Mouse (Mus musculus): Measurements from ENCODE around the gene Gm13287. TPM values are rescaled to one million over a fixed set of nuclear protein-coding genes. Genes with fewer than 3 reads are reported as not detected.
"Not testable (repeated sequence)": the region's sequence is repeated elsewhere in the genome, so short reads cannot be mapped to it uniquely, and the experiment has no call there.

The Gm13287 gene
- polyA plus RNA-seq, 1 experiment from 2014 or later = not detected

- H3K27ac ChIP-seq (ENCODE audit: low read depth, low read length); H3K9me3 ChIP-seq (ENCODE audit: control insufficient read depth, low read length); H3K9ac ChIP-seq (ENCODE audit: low read depth, low read length); H3K36me3 ChIP-seq (ENCODE audit: control insufficient read depth, insufficient read depth, low read length); ATAC-seq (replicated peaks; ENCODE audit: low FRiP score); H3K4me1 ChIP-seq (replicated peaks; ENCODE audit: control insufficient read depth, insufficient read depth, low read length); H3K27me3 ChIP-seq (replicated peaks; ENCODE audit: control insufficient read depth, insufficient read depth, low read length); DNase-seq (ENCODE audit: low spot score); H3K4me3 ChIP-seq (ENCODE audit: low read depth, low read length); H3K4me2 ChIP-seq: not testable (repeated sequence)
- WGBS = 0% methylated on average over 4 of the region's 28 CpGs
These were observed 14.7 kb upstream of the Gm13287 start, which contains the start of gene Gm13277 for GRCm38 (mm10) chr4:88788402-88788801. Gene Gm13277 (plus strand): TSS chr4:88788632.

GRCm38 (mm10) chr4:88791250-88791649 is 11.8 kb upstream of the Gm13287 start, which contains the start of gene Gm13278:
Gene Gm13278 (plus strand): TSS chr4:88791550.
- not testable (repeated sequence) for H3K27ac ChIP-seq (ENCODE audit: low read depth, low read length); DNase-seq (ENCODE audit: low spot score); H3K4me3 ChIP-seq (ENCODE audit: low read depth, low read length); ATAC-seq (replicated peaks; ENCODE audit: low FRiP score); H3K9ac ChIP-seq (ENCODE audit: low read depth, low read length); H3K36me3 ChIP-seq (ENCODE audit: control insufficient read depth, insufficient read depth, low read length); H3K27me3 ChIP-seq (replicated peaks; ENCODE audit: control insufficient read depth, insufficient read depth, low read length); H3K4me2 ChIP-seq; H3K4me1 ChIP-seq (replicated peaks; ENCODE audit: control insufficient read depth, insufficient read depth, low read length); H3K9me3 ChIP-seq (ENCODE audit: control insufficient read depth, low read length)
- no CpG with 5 or more reads among the region's 28 CpGs for WGBS

GRCm38 (mm10) chr4:88793936-88794675 is 8.9 kb upstream of the Gm13287 start, which contains the start of gene Gm13275:
Gene Gm13275 (plus strand): TSS chr4:88794487.
- H3K4me2 ChIP-seq; H3K9me3 ChIP-seq (ENCODE audit: control insufficient read depth, low read length); ATAC-seq (replicated peaks; ENCODE audit: low FRiP score); H3K4me1 ChIP-seq (replicated peaks; ENCODE audit: control insufficient read depth, insufficient read depth, low read length); H3K36me3 ChIP-seq (ENCODE audit: control insufficient read depth, insufficient read depth, low read length); H3K27me3 ChIP-seq (replicated peaks; ENCODE audit: control insufficient read depth, insufficient read depth, low read length); H3K9ac ChIP-seq (ENCODE audit: low read depth, low read length); DNase-seq (ENCODE audit: low spot score); H3K27ac ChIP-seq (ENCODE audit: low read depth, low read length); H3K4me3 ChIP-seq (ENCODE audit: low read depth, low read length): not testable (repeated sequence)
- WGBS = 0% methylated on average over 6 of the region's 52 CpGs

- WGBS = no CpG with 5 or more reads among the region's 28 CpGs
- not testable (repeated sequence) for H3K9me3 ChIP-seq (ENCODE audit: control insufficient read depth, low read length); H3K36me3 ChIP-seq (ENCODE audit: control insufficient read depth, insufficient read depth, low read length); DNase-seq (ENCODE audit: low spot score); H3K4me2 ChIP-seq; ATAC-seq (replicated peaks; ENCODE audit: low FRiP score); H3K27ac ChIP-seq (ENCODE audit: low read depth, low read length); H3K27me3 ChIP-seq (replicated peaks; ENCODE audit: control insufficient read depth, insufficient read depth, low read length); H3K9ac ChIP-seq (ENCODE audit: low read depth, low read length); H3K4me1 ChIP-seq (replicated peaks; ENCODE audit: control insufficient read depth, insufficient read depth, low read length); H3K4me3 ChIP-seq (ENCODE audit: low read depth, low read length)
These were observed 6.0 kb upstream of the Gm13287 start, which contains the start of gene Gm13279 for GRCm38 (mm10) chr4:88797097-88797496. Gene Gm13279 (plus strand): TSS chr4:88797397.

- 6% methylated on average over 2 of the region's 7 CpGs for WGBS
- not testable (repeated sequence) for H3K27ac ChIP-seq (ENCODE audit: low read depth, low read length); H3K9ac ChIP-seq (ENCODE audit: low read depth, low read length); H3K36me3 ChIP-seq (ENCODE audit: control insufficient read depth, insufficient read depth, low read length); ATAC-seq (replicated peaks; ENCODE audit: low FRiP score); H3K4me2 ChIP-seq; H3K27me3 ChIP-seq (replicated peaks; ENCODE audit: control insufficient read depth, insufficient read depth, low read length); H3K4me3 ChIP-seq (ENCODE audit: low read depth, low read length); H3K4me1 ChIP-seq (replicated peaks; ENCODE audit: control insufficient read depth, insufficient read depth, low read length); H3K9me3 ChIP-seq (ENCODE audit: control insufficient read depth, low read length); DNase-seq (ENCODE audit: low spot score)
These were observed 3.7 kb upstream of the Gm13287 start, which contains the start of gene Gm13285 for GRCm38 (mm10) chr4:88799365-88799764. Gene Gm13285 (plus strand): TSS chr4:88799665.

GRCm38 (mm10) chr4:88805231-88805630 is 2.2 kb downstream of the Gm13287 start, which contains the start of gene Gm13288:
Gene Gm13288 (plus strand): TSS chr4:88805531.
- not testable (repeated sequence) for H3K36me3 ChIP-seq (ENCODE audit: control insufficient read depth, insufficient read depth, low read length); DNase-seq (ENCODE audit: low spot score); H3K4me1 ChIP-seq (replicated peaks; ENCODE audit: control insufficient read depth, insufficient read depth, low read length); H3K27ac ChIP-seq (ENCODE audit: low read depth, low read length); H3K4me2 ChIP-seq; H3K27me3 ChIP-seq (replicated peaks; ENCODE audit: control insufficient read depth, insufficient read depth, low read length); H3K9ac ChIP-seq (ENCODE audit: low read depth, low read length); H3K4me3 ChIP-seq (ENCODE audit: low read depth, low read length); ATAC-seq (replicated peaks; ENCODE audit: low FRiP score); H3K9me3 ChIP-seq (ENCODE audit: control insufficient read depth, low read length)
- no CpG with 5 or more reads among the region's 8 CpGs for WGBS

- H3K27ac ChIP-seq (ENCODE audit: low read depth, low read length); H3K4me1 ChIP-seq (replicated peaks; ENCODE audit: control insufficient read depth, insufficient read depth, low read length); DNase-seq (ENCODE audit: low spot score); ATAC-seq (replicated peaks; ENCODE audit: low FRiP score); H3K27me3 ChIP-seq (replicated peaks; ENCODE audit: control insufficient read depth, insufficient read depth, low read length); H3K4me3 ChIP-seq (ENCODE audit: low read depth, low read length); H3K9ac ChIP-seq (ENCODE audit: low read depth, low read length); H3K36me3 ChIP-seq (ENCODE audit: control insufficient read depth, insufficient read depth, low read length); H3K4me2 ChIP-seq; H3K9me3 ChIP-seq (ENCODE audit: control insufficient read depth, low read length): not testable (repeated sequence)
- 3% methylated on average over 5 of the region's 34 CpGs for WGBS
These were observed 2.7 kb downstream of the Gm13287 start for GRCm38 (mm10) chr4:88805761-88806160.

GRCm38 (mm10) chr4:88815928-88816327 is 12.9 kb downstream of the Gm13287 start, which contains the start of gene Ifna7:
Gene Ifna7 (plus strand): TSS chr4:88816228.
- H3K4me2 ChIP-seq = no peak within 1 kb of the TSS
- no peak within 1 kb of the TSS for H3K9ac ChIP-seq (ENCODE audit: low read depth, low read length)
- no peak within 1 kb of the TSS for H3K4me3 ChIP-seq (ENCODE audit: low read depth, low read length)
- H3K9me3 ChIP-seq (ENCODE audit: control insufficient read depth, low read length) = no peaks in the 10 kb centered on the region
- H3K4me1 ChIP-seq (replicated peaks; ENCODE audit: control insufficient read depth, insufficient read depth, low read length) = no peaks in the 10 kb centered on the region
- no peaks in the 10 kb centered on the region for H3K27me3 ChIP-seq (replicated peaks; ENCODE audit: control insufficient read depth, insufficient read depth, low read length)
- H3K27ac ChIP-seq (ENCODE audit: low read depth, low read length) = no peak within 1 kb of the TSS
- H3K36me3 ChIP-seq (ENCODE audit: control insufficient read depth, insufficient read depth, low read length) = no peaks in the 10 kb centered on the region
- 48% methylated on average over 3 of the region's 3 CpGs for WGBS
- no peak for ATAC-seq (replicated peaks; ENCODE audit: low FRiP score)
- no peak for DNase-seq (ENCODE audit: low spot score)

- Histone ChIP-seq H3K27ac (ENCODE audit: low read depth, low read length) (no peak within 1 kb of the TSS), H3K9ac (ENCODE audit: low read depth, low read length) (no peak within 1 kb of the TSS), H3K4me3 (ENCODE audit: low read depth, low read length) (no peak within 1 kb of the TSS), H3K9me3 (ENCODE audit: control insufficient read depth, low read length) (no peaks in the 10 kb centered on the region), H3K4me1 (replicated peaks; ENCODE audit: control insufficient read depth, insufficient read depth, low read length) (no peaks in the 10 kb centered on the region), H3K4me2 (no peak within 1 kb of the TSS), H3K27me3 (replicated peaks; ENCODE audit: control insufficient read depth, insufficient read depth, low read length) (no peaks in the 10 kb centered on the region), H3K36me3 (ENCODE audit: control insufficient read depth, insufficient read depth, low read length) (no peaks in the 10 kb centered on the region)
- WGBS = 69% methylated on average over 1 of the region's 1 CpGs
- DNase-seq (ENCODE audit: low spot score) (no peak), ATAC-seq (replicated peaks; ENCODE audit: low FRiP score) (no peak)
These were observed 16.6 kb downstream of the Gm13287 start, which contains the start of gene Ifna11 for GRCm38 (mm10) chr4:88819659-88820058. Gene Ifna11 (plus strand): TSS chr4:88819959.

Measured in liver, embryonic 11.5 days (tissue).